Mouse (Mus musculus): ENCODE data around the gene Med12l. TPM values are rescaled to one million over a fixed set of nuclear protein-coding genes. Genes with fewer than 3 reads are reported as not detected.

Med12l gene
- total RNA-seq (2015; ENCODE audit: low replicate concordance) (not detected in 2 replicates), total RNA-seq (2017; ENCODE audit: low replicate concordance) (0.23 and 0.39 TPM in 2 replicates)

GRCm38 (mm10) chr3:59005271-59005995, at the start of gene Med12l:
Gene Med12l (plus strand): TSS chr3:59005825.
- no peak for ATAC-seq (replicated peaks; ENCODE audit: low FRiP score, poor library complexity, severe bottlenecking)

GRCm38 (mm10) chr3:58961166-58961565, 44.5 kb upstream of the Med12l start:
- ATAC-seq (replicated peaks; ENCODE audit: low FRiP score, poor library complexity, severe bottlenecking): no peak

GRCm38 (mm10) chr3:58977413-58977812, 28.2 kb upstream of the Med12l start:
- no peak for ATAC-seq (replicated peaks; ENCODE audit: low FRiP score, poor library complexity, severe bottlenecking)

- no peak for ATAC-seq (replicated peaks; ENCODE audit: low FRiP score, poor library complexity, severe bottlenecking)
Observed at GRCm38 (mm10) chr3:58977906-58978622, 27.6 kb upstream of the Med12l start.

DNA sequence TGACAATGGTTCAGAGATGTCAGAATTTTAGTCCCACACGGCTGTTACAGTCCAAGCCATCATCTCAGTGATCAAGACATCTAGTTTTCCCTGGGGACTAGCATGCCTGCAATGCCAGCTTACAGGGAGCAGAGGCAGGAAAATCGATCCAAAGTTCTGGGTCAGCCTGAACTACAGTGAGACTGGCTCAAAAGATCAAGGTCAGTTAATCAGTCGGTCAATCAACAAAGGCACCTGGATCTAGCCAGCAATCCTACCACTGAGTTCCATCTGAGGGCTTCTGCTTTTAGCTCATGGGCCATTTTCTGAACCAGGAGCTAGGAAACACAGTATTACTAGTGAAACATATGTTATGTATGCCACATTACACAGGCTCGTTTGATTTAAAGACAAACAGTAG, 25.0 kb upstream of the Med12l start:
- ATAC-seq (replicated peaks; ENCODE audit: low FRiP score, poor library complexity, severe bottlenecking): no peak

DNA sequence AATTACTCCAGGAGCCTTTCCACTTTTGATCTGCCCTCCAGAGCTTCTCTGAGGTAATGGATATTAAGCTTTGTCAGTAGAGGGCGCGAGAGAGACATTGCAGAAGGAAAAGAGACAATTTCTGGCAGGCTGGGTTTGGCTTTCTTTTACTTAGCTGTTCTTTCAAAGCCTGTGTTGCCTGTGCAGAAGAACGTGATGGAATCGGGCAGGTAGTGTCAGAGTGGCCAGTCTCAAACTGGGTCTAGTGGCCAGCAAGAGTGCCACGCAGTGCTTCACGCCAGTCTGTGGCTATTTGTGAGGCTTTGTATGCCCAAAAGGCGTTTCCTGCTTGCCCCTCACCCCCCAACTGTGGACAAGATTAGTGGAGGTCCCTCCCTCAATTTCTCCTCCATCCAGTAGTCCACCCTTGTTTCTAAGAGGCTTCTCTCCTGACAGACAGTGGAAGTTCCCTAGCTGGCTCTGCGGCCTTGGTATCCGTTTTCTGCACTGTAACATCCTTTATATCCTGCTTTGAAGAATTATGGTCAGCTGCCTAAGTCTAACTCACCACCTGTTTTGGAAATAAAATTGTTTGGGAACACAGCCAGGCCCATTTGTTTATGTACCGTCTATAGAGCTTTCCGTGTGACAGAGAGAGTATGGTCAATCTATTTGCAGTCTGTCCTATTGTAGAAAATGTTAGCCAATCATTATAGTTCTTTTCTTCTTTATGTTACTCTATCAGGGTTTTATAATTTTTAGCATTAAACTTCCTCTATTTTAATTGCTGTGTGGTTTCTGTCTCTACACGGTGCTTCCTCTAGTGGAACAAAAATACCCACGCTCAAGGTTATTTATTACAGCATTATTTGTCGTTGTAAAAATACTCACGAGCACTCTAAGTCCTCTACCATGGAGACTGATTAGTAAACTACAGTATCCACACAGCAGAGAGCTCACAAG, 22.5 kb upstream of the Med12l start:
- no peak for ATAC-seq (replicated peaks; ENCODE audit: low FRiP score, poor library complexity, severe bottlenecking)

GRCm38 (mm10) chr3:58983838-58984598, 21.6 kb upstream of the Med12l start:
- ATAC-seq (replicated peaks; ENCODE audit: low FRiP score, poor library complexity, severe bottlenecking): no peak

DNA sequence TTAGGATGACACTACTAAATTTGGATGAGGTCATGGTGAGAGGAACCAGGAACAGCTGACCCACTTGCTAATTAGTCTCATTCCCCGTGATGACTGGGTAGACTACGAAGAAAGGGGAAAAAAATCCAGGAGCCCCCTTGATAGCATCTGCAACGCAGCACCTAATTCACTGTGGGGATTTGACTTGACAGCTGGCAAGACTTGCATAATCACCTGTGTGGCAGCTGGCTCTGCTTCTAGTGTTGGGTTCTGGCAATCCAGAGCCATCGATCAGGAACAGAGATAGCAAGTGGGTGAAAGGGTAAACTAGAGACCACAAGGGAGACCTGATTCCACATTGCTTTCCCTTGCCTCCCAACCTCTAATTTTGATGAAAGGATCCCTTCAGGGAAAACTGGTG, 19.8 kb upstream of the Med12l start:
- ATAC-seq (replicated peaks; ENCODE audit: low FRiP score, poor library complexity, severe bottlenecking): no peak

DNA sequence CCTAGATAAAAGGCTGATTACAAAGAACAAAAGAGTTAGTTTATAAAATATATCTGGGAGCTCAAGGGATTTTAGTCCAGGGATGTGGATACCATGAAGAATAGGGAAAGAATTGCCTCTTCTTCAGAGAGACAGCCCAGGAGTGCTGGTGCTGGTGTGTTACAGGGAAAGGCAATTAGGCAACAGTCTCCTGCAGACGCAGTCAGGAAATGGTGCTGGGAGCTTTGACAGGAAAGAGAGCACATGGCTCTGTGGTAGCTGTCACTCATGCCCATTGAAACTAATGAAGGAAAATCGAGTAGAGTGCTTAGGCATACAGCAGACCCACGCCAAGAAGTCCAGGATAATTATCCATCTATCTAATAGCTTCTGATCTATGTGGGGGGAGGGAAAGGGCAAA, 16.3 kb upstream of the Med12l start:
- ATAC-seq (replicated peaks; ENCODE audit: low FRiP score, poor library complexity, severe bottlenecking): no peak

DNA sequence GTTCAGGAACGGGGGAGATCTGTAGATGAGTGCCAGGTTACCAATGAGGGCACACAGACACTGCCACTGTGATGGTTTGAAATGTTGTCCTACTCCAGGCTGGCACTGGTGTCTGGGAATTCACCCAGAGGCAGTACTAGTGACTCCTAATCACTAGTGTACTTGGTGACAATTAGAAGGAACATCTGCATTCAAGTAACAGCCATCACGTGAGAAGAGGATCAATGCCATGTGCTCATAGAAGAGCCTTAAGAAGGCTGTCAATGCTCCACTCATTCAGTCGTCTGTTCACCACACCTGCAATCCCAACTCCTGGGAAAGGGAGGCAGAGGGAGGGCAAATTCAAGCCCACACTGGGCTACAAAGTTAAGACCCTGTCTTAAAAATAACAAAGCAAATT, 15.1 kb upstream of the Med12l start:
- no peak for ATAC-seq (replicated peaks; ENCODE audit: low FRiP score, poor library complexity, severe bottlenecking)

DNA sequence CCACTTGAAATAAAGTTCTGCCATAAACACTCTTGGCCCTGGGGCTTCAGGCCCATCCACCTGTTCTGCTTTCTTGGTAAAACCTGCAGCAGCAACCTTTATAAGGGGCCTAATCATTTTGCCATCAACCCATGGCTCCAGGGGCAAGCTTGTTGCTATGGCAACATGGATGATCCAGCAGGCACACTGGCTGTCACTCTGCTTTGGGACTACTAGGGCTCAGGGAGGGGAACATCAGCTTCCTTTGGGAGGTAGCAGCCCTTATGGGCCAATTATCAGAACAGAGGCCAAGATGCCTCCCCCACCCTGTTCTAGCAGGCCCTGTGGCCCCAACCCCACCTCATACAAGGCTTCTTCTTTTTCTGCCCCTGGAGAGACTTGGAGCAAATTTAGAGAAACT, 13.5 kb upstream of the Med12l start:
- ATAC-seq (replicated peaks; ENCODE audit: low FRiP score, poor library complexity, severe bottlenecking): no peak

DNA sequence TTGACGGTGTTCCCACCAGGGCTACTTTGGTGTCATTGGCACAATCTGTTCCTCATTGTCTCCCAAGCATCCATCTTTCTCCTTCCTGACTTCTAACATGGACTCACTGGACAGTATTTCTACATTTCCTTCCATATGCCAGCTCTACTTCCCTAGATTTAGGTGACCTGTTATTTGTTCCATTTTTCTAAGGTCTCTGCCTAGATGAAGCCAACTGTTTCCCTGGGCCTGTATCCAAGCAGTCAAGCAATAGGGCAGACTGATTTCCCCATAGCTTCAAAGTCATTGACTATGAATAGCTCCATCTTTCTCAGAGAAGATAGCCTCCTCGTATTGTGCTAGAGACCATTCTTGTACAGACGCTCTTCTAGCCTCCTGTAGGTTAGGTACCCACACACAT, 12.0 kb upstream of the Med12l start:
- no peak for ATAC-seq (replicated peaks; ENCODE audit: low FRiP score, poor library complexity, severe bottlenecking)

GRCm38 (mm10) chr3:59003756-59004155, 1.9 kb upstream of the Med12l start:
- no peak for ATAC-seq (replicated peaks; ENCODE audit: low FRiP score, poor library complexity, severe bottlenecking)

DNA sequence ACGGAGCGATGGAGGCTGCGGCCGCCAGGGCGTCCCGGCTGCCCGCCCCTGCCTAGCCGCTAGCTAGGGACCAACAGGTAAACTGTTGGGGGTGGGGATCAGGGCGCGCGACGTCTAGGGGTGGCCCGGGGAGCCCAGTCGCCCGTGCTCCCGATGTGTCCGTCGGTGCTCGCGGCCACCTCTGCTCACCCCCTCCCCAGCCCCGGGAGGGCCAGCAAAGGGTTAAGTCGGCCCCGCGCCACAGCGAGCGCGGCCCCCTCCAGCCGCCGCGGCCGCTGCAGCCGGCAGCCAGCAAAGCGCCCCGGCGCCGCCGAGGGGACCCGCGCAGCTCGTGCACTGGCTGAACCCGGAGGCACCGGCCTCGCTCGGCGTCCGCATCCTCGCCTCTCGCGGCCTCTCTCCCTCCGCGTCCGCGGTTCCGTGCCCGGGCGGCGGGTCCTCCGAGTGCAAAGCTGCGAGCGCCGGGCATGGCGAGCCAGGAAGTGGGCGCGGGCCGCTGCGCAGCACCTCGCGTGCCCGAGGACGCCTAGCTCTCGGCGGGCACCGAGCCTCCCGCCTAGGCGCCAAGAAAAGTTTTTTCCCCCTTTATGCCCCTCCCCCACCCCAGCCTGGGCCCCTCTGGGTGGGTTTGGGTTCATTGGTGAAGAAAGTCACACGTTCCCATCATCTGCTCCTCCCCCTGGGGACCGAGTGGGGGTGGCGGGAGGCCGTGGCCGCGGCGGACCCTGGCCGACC, 538 bp downstream of the Med12l start:
- ATAC-seq (replicated peaks; ENCODE audit: low FRiP score, poor library complexity, severe bottlenecking): no peak

DNA sequence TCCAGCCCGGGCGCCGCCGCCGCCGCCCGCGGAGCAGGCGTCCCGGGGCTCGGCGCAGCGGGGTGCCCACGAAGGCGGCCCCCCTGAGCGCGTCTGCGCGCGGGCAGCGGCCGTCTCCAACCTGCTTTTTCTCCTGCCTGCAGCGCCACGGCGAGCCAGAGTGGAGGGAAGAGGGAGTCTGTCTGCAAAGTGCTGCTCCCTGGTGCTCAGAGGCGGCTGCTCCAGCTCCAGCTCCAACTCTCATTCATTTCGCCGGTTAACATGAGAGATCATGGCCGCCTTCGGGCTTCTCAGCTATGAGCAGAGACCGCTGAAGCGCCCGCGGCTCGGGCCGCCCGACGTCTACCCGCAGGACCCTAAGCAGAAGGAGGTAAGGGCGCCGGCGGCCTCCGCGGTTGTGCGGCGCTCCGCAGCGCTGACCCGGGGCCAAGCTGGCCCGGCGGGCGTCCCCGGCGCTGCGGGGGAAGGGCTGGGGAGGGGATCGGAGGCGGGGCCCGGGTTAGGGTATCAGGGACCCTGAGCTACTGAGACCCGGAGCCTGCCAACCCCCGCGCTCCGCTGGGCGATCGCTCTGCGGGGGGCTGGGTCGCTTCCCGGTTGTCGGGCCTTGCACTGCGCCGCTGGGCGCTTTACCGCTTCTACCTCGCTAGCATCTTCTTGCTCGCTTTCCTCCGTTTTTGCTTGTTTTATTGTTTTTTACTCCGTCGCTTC, 1.3 kb downstream of the Med12l start:
- no peak for ATAC-seq (replicated peaks; ENCODE audit: low FRiP score, poor library complexity, severe bottlenecking)

DNA sequence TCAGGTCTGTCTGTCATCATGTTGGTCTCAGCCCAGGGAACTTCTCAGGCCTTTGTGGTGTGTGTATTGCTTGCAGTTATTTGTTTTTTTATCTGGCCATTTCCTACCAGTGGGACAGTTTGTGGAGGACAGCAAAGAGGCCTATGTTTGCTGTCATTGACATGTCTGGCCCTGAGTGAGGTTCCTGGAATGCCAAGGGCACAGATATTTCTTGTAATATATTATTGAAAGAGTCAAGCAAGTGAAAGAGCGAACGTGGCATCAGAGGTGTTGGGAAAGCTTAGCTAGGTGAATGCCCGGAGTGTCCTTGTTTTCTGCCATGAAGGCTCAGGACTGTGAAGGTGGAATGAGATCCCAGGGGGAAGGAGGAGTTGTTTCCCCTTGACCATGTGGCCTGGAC, 4.7 kb downstream of the Med12l start:
- no peak for ATAC-seq (replicated peaks; ENCODE audit: low FRiP score, poor library complexity, severe bottlenecking)

- no peak for ATAC-seq (replicated peaks; ENCODE audit: low FRiP score, poor library complexity, severe bottlenecking)
Observed at GRCm38 (mm10) chr3:59015698-59016412, 10.2 kb downstream of the Med12l start.

DNA sequence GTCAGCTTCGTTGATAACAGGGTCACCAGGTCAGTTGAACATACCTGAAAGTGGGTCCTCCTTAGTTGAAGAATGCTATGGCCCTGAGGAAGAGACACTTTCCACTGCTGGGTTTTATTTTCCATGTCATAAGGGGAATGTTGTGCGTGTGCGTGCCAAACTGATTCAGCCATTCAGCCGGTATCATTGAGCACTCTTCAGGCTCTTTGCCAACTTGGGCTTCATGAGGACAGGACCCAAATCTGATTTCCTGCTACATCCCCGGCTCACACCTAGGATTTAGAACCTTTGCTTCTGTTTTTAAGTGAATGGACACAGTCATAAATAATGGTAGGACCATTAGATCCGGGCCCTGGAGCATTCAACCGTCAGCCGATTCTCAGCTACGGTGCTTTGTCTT, 10.9 kb downstream of the Med12l start:
- ATAC-seq (replicated peaks; ENCODE audit: low FRiP score, poor library complexity, severe bottlenecking): no peak
